Mouse (Mus musculus) thymus, adult 2 months (tissue): ENCODE measurements around the gene Gm20388.

Experiments used
- CTCF ChIP-seq: fragments of 200-500 bp; IDR thresholded peaks from 2 replicates; pipeline ENCODE4 v1.5.1; 2012; ENCODE audit warnings: mild to moderate bottlenecking, control low read depth, low read length, moderate library complexity, borderline replicate concordance; ENCODE audit not compliant: control insufficient read depth, poor library complexity, insufficient read depth; ENCODE audit errors: extremely low read depth
- POLR2A ChIP-seq: fragments of 200-500 bp; IDR thresholded peaks from 2 replicates; pipeline ENCODE4 v1.6.1; 2012; ENCODE audit warnings: mild to moderate bottlenecking, low read length, control low read depth, moderate library complexity; ENCODE audit not compliant: control insufficient read depth, poor library complexity, insufficient read depth; ENCODE audit errors: extremely low read depth

DNA sequence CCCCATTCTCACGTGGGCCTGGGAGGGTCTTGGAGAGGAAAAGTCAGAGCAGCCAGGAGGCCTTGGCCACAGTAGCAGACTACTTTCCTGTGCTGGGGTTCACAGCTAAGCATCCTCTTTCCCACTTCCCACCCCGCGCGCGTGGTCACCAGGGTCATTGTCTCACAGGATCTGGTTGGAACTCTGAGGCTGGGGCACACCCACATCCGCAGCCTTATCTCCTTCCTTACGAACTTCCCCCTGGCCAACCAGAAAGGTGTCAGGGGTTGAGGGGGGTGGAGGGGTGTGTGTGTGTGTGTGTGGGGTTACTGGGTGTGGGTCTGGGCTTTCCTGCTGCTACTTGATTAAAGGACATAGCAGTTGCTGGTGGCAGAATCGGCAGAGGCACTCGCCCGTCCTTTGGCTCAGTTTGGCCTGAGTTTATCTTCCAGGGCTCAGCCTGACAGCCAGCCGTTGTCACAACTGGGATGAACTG lies 2801.3 kb downstream of the Gm20388 start:
- TF ChIP-seq POLR2A (no peak), CTCF (no peak)
